In the genomic region with DNA sequence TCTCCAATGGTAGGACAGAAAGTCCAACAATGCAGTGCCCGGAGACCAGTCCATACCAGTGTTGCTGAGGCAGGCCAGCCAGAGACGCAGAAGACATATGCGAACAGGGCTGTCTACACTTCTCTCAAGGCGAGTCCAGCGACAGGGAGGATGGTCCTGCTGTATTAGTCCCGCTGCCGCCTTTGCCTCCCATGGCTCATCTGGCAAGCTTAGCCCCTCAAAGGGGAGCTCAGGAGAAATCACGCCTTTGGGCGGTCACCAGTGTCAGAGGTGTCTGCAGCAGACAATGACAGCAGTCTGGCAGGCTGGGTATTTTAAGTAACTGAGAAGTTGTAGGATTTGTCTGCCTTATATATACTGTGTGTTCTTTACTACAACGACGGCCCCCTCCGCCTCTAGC, we compare ENCODE assay signal across 8 mouse cellular contexts. TPM values are rescaled to one million over a fixed set of nuclear protein-coding genes. Genes with fewer than 3 reads are reported as not detected.
DNase-seq lines count a peak whose midpoint lies in the region; ATAC-seq and TF ChIP-seq lines count a peak whose summit lies in the region.

No protein-coding gene starts in this region.

- DNase-seq in kidney, postnatal 0 days (ENCODE audit: low spot score), result no peak
- no peak for DNase-seq in kidney, postnatal 10 days
- DNase-seq in cerebellum, adult 9-11 months, result peak; percentile 33
- DNase-seq in liver, embryonic 13.5 days, result no peak
- DNase-seq in stomach, postnatal 0 days (ENCODE audit: low spot score), result no peak
- DNase-seq in MN1 (ENCODE audit: low spot score), result no peak
- no peak for DNase-seq in adrenal gland, adult 8-10 months

- no peak for TF ChIP-seq CTCF in kidney, postnatal 0 days (IDR thresholded peaks at IDR 0.05; ENCODE audit: low read depth)
- no peak for TF ChIP-seq CTCF in stomach, postnatal 0 days (IDR thresholded peaks at IDR 0.05; ENCODE audit: low read depth)

- H3K4me2 ChIP-seq in kidney, postnatal 0 days (ENCODE audit: low read length), result peak overlapping the region; percentile 57
- peak overlapping the region; percentile 62 for H3K4me2 ChIP-seq in heart, embryonic 11.5 days
- H3K4me2 ChIP-seq in liver, embryonic 13.5 days, result peak overlapping the region; percentile 73
- peak overlapping the region; percentile 57 for H3K4me2 ChIP-seq in stomach, postnatal 0 days (replicated peaks; ENCODE audit: low read depth)

- WGBS in kidney, postnatal 0 days, result 34% methylated on average over 12 of the region's 12 CpGs
- WGBS in heart, embryonic 11.5 days (ENCODE audit: insufficient replicate concordance), result 21% methylated on average over 12 of the region's 12 CpGs
- 38% methylated on average over 12 of the region's 12 CpGs for WGBS in liver, embryonic 13.5 days (ENCODE audit: insufficient replicate concordance)
- 23% methylated on average over 12 of the region's 12 CpGs for WGBS in stomach, postnatal 0 days

- no peaks in the 10 kb centered on the region for H3K36me3 ChIP-seq in kidney, postnatal 0 days (ENCODE audit: insufficient read depth, low read length)
- H3K36me3 ChIP-seq in heart, embryonic 11.5 days (ENCODE audit: control insufficient read depth, insufficient read depth, low read length), result no peaks in the 10 kb centered on the region
- H3K36me3 ChIP-seq in liver, embryonic 13.5 days, result no peaks in the 10 kb centered on the region
- H3K36me3 ChIP-seq in stomach, postnatal 0 days (ENCODE audit: control insufficient read depth, insufficient read depth, low read length), result no peaks in the 10 kb centered on the region

- H3K27me3 ChIP-seq in kidney, postnatal 0 days (ENCODE audit: insufficient read depth, low read length), result no peaks in the 10 kb centered on the region
- H3K27me3 ChIP-seq in heart, embryonic 11.5 days (ENCODE audit: control insufficient read depth, insufficient read depth, low read length), result no peaks in the 10 kb centered on the region
- H3K27me3 ChIP-seq in liver, embryonic 13.5 days, result no peaks in the 10 kb centered on the region
- no peaks in the 10 kb centered on the region for H3K27me3 ChIP-seq in stomach, postnatal 0 days (ENCODE audit: control insufficient read depth, insufficient read depth, low read length)

- TF ChIP-seq EP300 in stomach, postnatal 0 days (optimal IDR thresholded peaks at IDR 0.05), result no peak

- no peak overlapping the region for H3K27ac ChIP-seq in kidney, postnatal 0 days
- peak overlapping the region; percentile 82 for H3K27ac ChIP-seq in heart, embryonic 11.5 days (ENCODE audit: low read depth, low read length)
- peak overlapping the region; percentile 80; the same call in 1 of the 2 replicates for H3K27ac ChIP-seq in liver, embryonic 13.5 days
- H3K27ac ChIP-seq in stomach, postnatal 0 days (replicated peaks), result peak overlapping the region; percentile 92

- H3K9me3 ChIP-seq in kidney, postnatal 0 days (replicated peaks; ENCODE audit: low read length), result no peaks in the 10 kb centered on the region
- no peaks in the 10 kb centered on the region for H3K9me3 ChIP-seq in heart, embryonic 11.5 days (replicated peaks; ENCODE audit: control insufficient read depth, low read length)
- no peaks in the 10 kb centered on the region for H3K9me3 ChIP-seq in liver, embryonic 13.5 days (replicated peaks)
- no peaks in the 10 kb centered on the region for H3K9me3 ChIP-seq in stomach, postnatal 0 days (ENCODE audit: control insufficient read depth, low read length)

- H3K9ac ChIP-seq in kidney, postnatal 0 days (ENCODE audit: low read depth, low read length), result 0 out of 2 replicates have a peak overlapping the region, but pooled peaks have one; percentile 53
- peak overlapping the region; percentile 74 for H3K9ac ChIP-seq in heart, embryonic 11.5 days (ENCODE audit: low read depth, low read length)
- peak overlapping the region; percentile 59 for H3K9ac ChIP-seq in liver, embryonic 13.5 days
- H3K9ac ChIP-seq in stomach, postnatal 0 days (ENCODE audit: low read length), result peak overlapping the region; percentile 56; the same call in 1 of the 2 replicates

- no peak for ATAC-seq in kidney, postnatal 0 days (replicated peaks; ENCODE audit: low FRiP score, low read depth)
- peak; percentile 17; the same call in 1 of the 2 replicates for ATAC-seq in heart, embryonic 11.5 days (replicated peaks; ENCODE audit: insufficient number of reproducible peaks, low FRiP score, low TSS enrichment)
- ATAC-seq in liver, embryonic 13.5 days (ENCODE audit: low read depth), result no peak
- ATAC-seq in stomach, postnatal 0 days (ENCODE audit: low FRiP score, low TSS enrichment), result no peak

- H3K4me1 ChIP-seq in kidney, postnatal 0 days (replicated peaks; ENCODE audit: insufficient read depth, low read length), result no peaks in the 10 kb centered on the region
- no peaks in the 10 kb centered on the region for H3K4me1 ChIP-seq in heart, embryonic 11.5 days (ENCODE audit: control insufficient read depth, insufficient read depth, low read length)
- H3K4me1 ChIP-seq in liver, embryonic 13.5 days (replicated peaks), result peaks cover 9% of the 10 kb centered on the region
- H3K4me1 ChIP-seq in stomach, postnatal 0 days (replicated peaks; ENCODE audit: control insufficient read depth, insufficient read depth), result no peaks in the 10 kb centered on the region

- H3K4me3 ChIP-seq in kidney, postnatal 0 days (replicated peaks; ENCODE audit: low read depth, low read length), result peak overlapping the region; percentile 51
- peak overlapping the region; percentile 67 for H3K4me3 ChIP-seq in heart, embryonic 11.5 days (ENCODE audit: low read depth, low read length)
- peak overlapping the region; percentile 67 for H3K4me3 ChIP-seq in liver, embryonic 13.5 days (replicated peaks)
- peak overlapping the region; percentile 56 for H3K4me3 ChIP-seq in stomach, postnatal 0 days (ENCODE audit: low read depth, low read length)

RNA-seq across cellular contexts. Expression of a gene that starts 1.3 kb away (rescaled TPM):
- polyA plus RNA-seq in kidney, postnatal 0 days (2015; fragmentation: Nextera tagmentation; extraction: Ambion mirVana), result 6.1 and 6.7 TPM in 2 replicates
- polyA plus RNA-seq in heart, embryonic 11.5 days (2014; fragmentation: Nextera tagmentation; extraction: Ambion mirVana), result 6.5 and 7.8 TPM in 2 replicates
- polyA plus RNA-seq in liver, embryonic 13.5 days (2015; fragmentation: Nextera tagmentation; extraction: Ambion mirVana), result 2.4 and 2.5 TPM in 2 replicates
- polyA plus RNA-seq in stomach, postnatal 0 days (2015; fragmentation: Nextera tagmentation; extraction: Ambion mirVana), result 6.8 and 6.9 TPM in 2 replicates
- total RNA-seq in adrenal gland, adult 8-10 months (2022), result 10 to 100 TPM in 2 of 4 experiments, 1 to 10 TPM in 2; 9.0 to 13.9 (median 10.8) TPM
